Mouse (Mus musculus): ENCODE data around the gene Ppbp.
"Not testable (repeated sequence)": the region's sequence is repeated elsewhere in the genome, so short reads cannot be mapped to it uniquely, and the experiment has no call there.

Gene Ppbp

DNA sequence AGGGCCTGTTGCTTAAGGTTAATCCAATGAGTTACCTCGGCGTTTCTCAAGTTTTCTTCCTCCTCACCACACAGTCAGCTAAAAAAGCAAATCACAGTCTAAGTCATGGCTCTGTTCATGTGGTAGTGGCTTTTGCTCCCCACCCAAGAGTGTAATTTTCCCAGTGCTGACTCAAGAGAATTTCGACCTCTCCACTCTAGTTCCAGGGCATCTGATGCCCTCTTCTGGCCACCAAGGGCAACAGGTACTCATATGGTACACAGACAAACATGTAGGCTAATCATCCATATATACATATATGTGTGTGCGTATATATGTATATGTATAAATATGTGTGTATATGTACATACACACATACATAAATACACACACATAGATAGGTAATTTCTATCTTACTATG, 19.8 kb downstream of the Ppbp start:
- no peak for DNase-seq

DNA sequence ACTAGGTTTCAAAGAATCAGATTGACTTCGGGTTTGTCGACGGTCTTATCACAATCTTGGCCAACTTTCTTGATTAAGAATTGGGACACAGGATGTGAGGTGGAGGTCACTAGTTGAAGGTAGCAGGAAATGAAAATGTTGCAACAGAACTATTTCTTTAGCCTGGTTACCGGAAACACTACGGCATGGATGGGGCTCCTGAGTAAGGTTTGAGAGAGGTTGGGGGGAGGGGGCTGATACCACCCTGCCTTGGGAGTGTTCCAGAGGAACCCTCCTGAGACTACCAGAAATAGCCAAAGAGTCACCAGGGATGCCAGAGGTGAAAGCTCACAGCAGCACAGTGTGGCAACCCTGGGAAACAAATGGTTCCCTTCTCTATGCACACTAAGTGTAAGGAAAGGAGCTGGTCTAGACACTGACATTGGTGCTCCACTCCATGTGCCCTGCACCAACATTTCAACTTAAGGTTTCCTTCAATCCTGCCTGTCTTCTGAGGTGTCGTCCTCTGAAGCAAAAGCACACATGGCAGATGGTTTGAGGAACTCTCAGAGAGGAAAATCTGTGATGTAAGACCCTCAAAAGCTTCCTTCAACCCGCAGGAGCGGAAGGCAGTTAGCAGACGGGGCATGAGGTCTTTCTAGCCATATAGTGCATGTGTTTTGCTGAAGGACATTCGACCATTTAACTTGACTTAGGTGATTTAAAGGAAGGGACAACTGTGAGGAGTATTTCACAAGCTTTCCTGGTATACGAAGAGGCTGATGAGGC, 21.2 kb downstream of the Ppbp start:
- DNase-seq, result no peak

DNA sequence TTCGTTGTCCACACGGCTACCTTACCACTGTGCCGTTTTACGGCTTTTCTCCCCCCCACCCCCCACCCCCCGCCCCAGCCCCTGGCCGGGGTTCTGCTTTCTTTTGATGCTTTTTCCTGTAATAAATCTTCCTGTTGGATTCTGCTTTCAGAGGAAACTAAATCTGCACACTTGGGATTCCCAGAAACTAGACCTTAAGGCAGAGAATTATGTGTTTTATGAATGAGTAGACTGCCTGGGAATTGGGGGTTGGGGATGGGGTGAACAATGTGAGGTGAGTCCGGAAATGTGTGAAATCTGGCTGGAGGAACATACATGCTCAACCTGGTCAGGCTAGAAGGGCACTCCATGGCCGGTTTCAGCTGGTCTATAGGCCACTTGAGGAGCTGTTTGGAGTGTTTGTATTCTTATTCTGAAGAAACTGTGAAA, 21.8 kb downstream of the Ppbp start:
- DNase-seq, result no peak

DNA sequence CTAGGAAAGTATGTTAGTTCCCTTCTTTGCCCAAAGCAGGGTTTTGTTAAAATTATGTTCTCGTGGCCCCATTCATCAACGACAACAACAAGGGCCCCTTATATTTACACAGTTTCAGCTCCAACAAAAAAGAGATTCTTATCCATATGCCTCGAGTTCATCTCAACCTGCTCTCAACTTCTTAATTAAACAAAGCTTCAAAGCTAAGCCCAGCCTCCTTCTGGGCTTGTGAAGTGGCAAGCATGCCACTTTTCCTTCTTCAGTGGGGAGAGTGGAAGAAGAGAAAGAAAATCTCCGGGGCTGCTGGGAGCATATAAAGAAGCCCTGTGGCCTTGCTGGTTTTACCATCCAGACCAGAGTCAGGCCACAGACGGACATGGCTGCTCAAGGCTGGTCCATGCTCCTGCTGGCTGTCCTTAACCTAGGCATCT, 25.9 kb downstream of the Ppbp start, which contains the start of gene Cxcl15:
Gene Cxcl15 (plus strand): TSS at position 340 of the 431 bp plus-strand sequence.
- DNase-seq, result no peak

DNA sequence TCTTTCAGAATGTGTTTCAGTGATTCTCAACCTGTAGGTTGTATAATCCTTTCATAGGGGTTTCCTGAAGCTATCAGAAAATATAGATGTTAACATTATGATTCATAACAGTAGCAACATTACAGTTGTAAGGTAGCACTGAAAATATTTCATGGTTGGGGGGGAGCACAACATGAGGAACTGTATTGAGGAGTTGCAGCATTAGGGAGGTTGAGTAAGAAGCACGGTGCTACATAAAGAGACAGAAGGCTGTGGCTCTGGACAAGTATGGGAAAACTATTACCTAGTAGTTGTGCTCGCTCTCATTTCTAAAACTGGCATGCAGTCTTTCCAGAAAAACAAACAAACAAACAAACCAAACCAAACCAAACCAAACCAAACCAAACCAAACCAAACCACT, 27.1 kb downstream of the Ppbp start:
- not testable (repeated sequence) for DNase-seq

DNA sequence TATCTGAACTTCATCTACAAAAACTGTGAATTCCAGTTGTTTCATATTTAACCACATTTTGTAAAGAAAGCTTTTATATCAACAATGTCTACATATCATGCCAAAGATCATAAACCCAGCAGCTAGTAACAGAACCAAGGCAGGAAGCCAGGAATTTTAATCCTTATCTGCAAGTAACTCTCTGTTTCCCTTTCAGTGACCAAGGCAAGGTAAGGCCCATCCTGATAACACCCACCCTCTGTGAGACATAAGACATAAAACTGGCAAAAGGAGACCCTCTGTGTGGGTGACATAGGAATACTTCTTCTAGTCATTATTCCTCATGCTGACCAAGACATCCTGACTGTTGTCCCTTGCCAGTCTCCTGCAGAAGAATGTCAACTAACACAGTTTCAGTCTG, 36.3 kb downstream of the Ppbp start:
- DNase-seq, result no peak

DNA sequence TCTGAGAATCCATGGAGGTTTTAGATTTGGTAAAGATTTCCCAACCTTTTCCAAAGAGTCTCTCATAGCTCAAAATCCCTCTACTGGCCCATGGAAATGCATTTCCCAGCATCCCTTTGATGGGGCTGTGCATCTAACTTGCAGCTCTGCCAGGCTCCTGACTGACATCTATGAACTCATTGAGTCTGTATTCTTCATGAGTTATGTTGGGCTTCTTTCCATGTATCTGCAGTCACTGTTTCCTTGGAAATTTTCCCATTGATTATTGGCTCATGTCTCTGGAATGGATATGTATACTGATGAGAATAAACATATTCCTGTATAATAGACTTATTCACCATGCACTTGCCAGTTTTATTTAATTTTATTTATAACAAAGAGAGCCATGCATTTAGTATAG, 37.7 kb downstream of the Ppbp start:
- DNase-seq, result no peak

DNA sequence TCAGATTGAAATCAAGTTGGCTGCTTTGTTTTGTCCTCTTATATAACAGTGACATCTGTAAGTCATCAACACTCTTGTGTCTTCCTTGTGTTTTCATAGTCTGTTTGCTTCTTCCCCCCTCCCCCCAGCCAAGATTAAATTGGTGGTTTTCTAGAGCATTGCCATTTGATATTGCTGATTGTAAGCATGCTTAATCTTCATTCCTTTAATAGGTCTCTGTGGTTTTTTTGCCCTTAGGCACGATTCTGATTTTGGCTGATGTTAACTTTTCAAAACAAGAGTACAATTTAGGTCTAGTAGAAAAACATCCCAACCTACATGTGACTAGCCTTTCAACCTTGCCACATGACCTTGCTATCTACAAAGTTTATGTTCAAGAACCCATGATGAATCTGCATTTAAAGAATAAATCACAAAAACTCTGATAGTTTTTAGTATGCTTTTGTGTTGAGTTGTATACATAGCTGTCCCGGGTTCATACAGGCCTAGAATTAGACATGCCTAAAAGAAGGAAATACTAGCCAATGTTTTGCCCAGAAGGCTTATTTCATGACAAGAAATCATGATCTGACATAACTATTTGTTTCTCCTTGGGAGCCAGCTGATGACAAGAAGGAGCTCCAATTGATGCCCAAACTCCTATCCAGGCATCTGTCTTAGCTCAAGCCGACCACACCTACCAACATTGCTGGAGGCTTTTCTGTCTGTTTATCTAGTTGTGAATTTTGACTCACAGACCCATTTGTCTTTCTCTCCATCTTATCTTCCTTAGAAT, 39.0 kb downstream of the Ppbp start:
- DNase-seq, result no peak
